Mouse (Mus musculus) liver, embryonic 14.5 days (tissue): Measurements from ENCODE around the gene Plek. TPM values are rescaled to one million over a fixed set of nuclear protein-coding genes. Genes with fewer than 3 reads are reported as not detected.
A peak's percentile ranks its signal among the peaks of the same experiment; 100 is the strongest.

Experiments used
- ATAC-seq: fragments of 200-750 bp; cut with Nextera tagmentation; 2 replicates; pipeline ENCODE4 v1.8.0; 2017; ENCODE audit warnings: moderate number of reproducible peaks, mild to moderate bottlenecking, moderate library complexity; ENCODE audit not compliant: insufficient read depth
- DNase-seq, 3 experiments: peaks; one replicate each; pipeline ENCODE4 v3.0.0-alpha.2; 2012 to 2013; ENCODE audit warnings: low read depth in 3 of 3, low spot score in 3 of 3
- H3K27ac ChIP-seq: fragments of 300-500 bp; sonication (generic); 2 replicates; pipeline ENCODE4 v1.5.1; 2014; ENCODE audit warnings: moderate library complexity, mild to moderate bottlenecking, control low read depth, inconsistent platforms
- H3K27me3 ChIP-seq: fragments of 300-500 bp; sonication (generic); 2 replicates; pipeline ENCODE4 v1.6.1; 2014; ENCODE audit warnings: mild to moderate bottlenecking, low read length, moderate library complexity; ENCODE audit not compliant: control insufficient read depth, insufficient read depth
- H3K36me3 ChIP-seq: fragments of 300-500 bp; sonication (generic); replicated peaks from 2 replicates; pipeline ENCODE4 v1.6.1; 2014; ENCODE audit warnings: low read depth; ENCODE audit not compliant: control insufficient read depth, insufficient read depth
- H3K4me1 ChIP-seq, 2 experiments: fragments of 200-500 bp in 1 of 2; fragments of 300-500 bp in 1 of 2; sonication (generic) in 1 of 2; replicated peaks; 2 replicates each; pipeline ENCODE4 v1.6.1; 2012 to 2014; ENCODE audit warnings: antibody characterized with exemption in 1 of 2, inconsistent platforms in 1 of 2, low read length in 1 of 2; ENCODE audit not compliant: control insufficient read depth in 2 of 2, insufficient read depth in 2 of 2
- H3K4me2 ChIP-seq: fragments of 300-500 bp; sonication (generic); 2 replicates; pipeline ENCODE4 v1.6.1; 2014; ENCODE audit warnings: low read depth, mild to moderate bottlenecking, control low read depth, moderate library complexity
- H3K4me3 ChIP-seq, 2 experiments: fragments of 200-500 bp in 1 of 2; fragments of 300-500 bp in 1 of 2; sonication (generic) in 1 of 2; 2 replicates each; pipeline ENCODE4 v1.5.1; 2012 to 2014; ENCODE audit warnings: low read depth in 2 of 2, low read length in 2 of 2, mild to moderate bottlenecking in 2 of 2, control low read depth in 1 of 2, inconsistent platforms in 1 of 2, moderate library complexity in 1 of 2; ENCODE audit not compliant: insufficient read depth in 1 of 2
- H3K9ac ChIP-seq: fragments of 300-500 bp; sonication (generic); replicated peaks from 2 replicates; pipeline ENCODE4 v1.6.1; 2014; ENCODE audit warnings: mild to moderate bottlenecking, control low read depth, moderate library complexity
- H3K9me3 ChIP-seq: fragments of 300-500 bp; sonication (generic); 2 replicates; pipeline ENCODE4 v1.6.1; 2016; ENCODE audit warnings: low read length, mixed read lengths; ENCODE audit not compliant: control insufficient read depth
- CTCF ChIP-seq: IDR thresholded peaks from 2 replicates; pipeline ENCODE4 v1.5.1; 2016; ENCODE audit warnings: antibody characterized with exemption, low read depth, control low read depth
- EP300 ChIP-seq: IDR thresholded peaks from 2 replicates; pipeline ENCODE4 v1.6.1; 2016; ENCODE audit warnings: antibody characterized with exemption, low read depth
- WGBS: fragments of 180-500 bp; shearing (Covaris S2); extraction: QIAGEN DNeasy Blood & Tissue Kit; methylation state at CpG from one replicate; pipeline ENCODE4 v1.1.7; 2014; ENCODE audit not compliant: insufficient replicate concordance; 5-methylcytosine and 5-hydroxymethylcytosine counted together
- polyA plus RNA-seq, 2 experiments: library from polyadenylated mRNA; depleted of rRNA in 1 of 2; stranded (reverse) in 1 of 2; unstranded in 1 of 2; fragments of >200 nt; fragmentation: Nextera tagmentation in 1 of 2; extraction: Ambion mirVana in 1 of 2; gene quantifications; 2 replicates each; pipeline versions ENCODE4 v1.2.1 to v1.2.3; 2012 to 2014

Plek gene
- polyA plus RNA-seq, 2 experiments, result 10.9 to 18.2 TPM

- no peak overlapping the region for H3K4me2 ChIP-seq
- no peaks in the 10 kb centered on the region for H3K9me3 ChIP-seq
- H3K36me3 ChIP-seq, result no peaks in the 10 kb centered on the region
- ATAC-seq (no peak), DNase-seq (no peak)
- H3K4me1 ChIP-seq, result peaks cover 13 to 18% of the 10 kb centered on the region in 2 experiments
- no peak overlapping the region for H3K4me3 ChIP-seq
- WGBS, result 42% methylated on average over 5 of the region's 5 CpGs
- TF ChIP-seq EP300 (no peak), CTCF (no peak)
- H3K27me3 ChIP-seq, result no peaks in the 10 kb centered on the region
- no peak overlapping the region for H3K27ac ChIP-seq
- no peak overlapping the region for H3K9ac ChIP-seq
Measured at GRCm38 (mm10) chr11:16978161-16978707, 73.9 kb downstream of the Plek start.

DNA sequence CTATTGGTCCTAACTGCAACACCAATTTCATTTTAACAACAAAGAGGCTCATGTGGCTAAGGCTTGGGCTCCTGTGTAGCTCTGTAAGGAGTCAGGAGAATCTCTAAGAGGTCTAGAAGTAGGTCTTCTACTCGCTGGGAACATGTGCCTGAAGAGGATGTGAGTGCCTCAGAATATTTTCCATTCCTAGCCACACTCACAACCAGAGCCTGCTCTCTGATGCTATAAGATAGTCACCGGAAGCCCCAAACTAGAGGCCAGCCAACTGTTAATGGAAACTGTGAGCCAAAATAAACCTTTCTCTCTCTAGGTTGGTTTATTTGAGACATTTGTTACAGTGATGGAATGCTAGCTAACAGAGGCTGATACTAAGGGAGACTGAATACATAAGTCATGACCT lies 74.6 kb downstream of the Plek start:
- no peaks in the 10 kb centered on the region for H3K9me3 ChIP-seq
- H3K36me3 ChIP-seq, result no peaks in the 10 kb centered on the region
- ATAC-seq, result no peak
- no peaks in the 10 kb centered on the region for H3K27me3 ChIP-seq
- DNase-seq, result no peak
- H3K4me3 ChIP-seq, result no peak overlapping the region
- no peak overlapping the region for H3K4me2 ChIP-seq
- WGBS, result 22% methylated on average over 2 of the region's 2 CpGs
- H3K9ac ChIP-seq, result no peak overlapping the region
- H3K27ac ChIP-seq, result no peak overlapping the region
- no peak for TF ChIP-seq EP300
- TF ChIP-seq CTCF, result no peak
- H3K4me1 ChIP-seq, result peaks cover 13 to 18% of the 10 kb centered on the region in 2 experiments

GRCm38 (mm10) chr11:16976937-16977336 lies 75.2 kb downstream of the Plek start:
- peak; percentile 78 for ATAC-seq
- H3K4me1 ChIP-seq, result peaks cover 13 to 19% of the 10 kb centered on the region in 2 experiments
- no peaks in the 10 kb centered on the region for H3K27me3 ChIP-seq
- no peaks in the 10 kb centered on the region for H3K36me3 ChIP-seq
- no peak overlapping the region for H3K4me2 ChIP-seq
- no peak overlapping the region for H3K4me3 ChIP-seq
- H3K9ac ChIP-seq, result no peak overlapping the region
- WGBS, result 9% methylated on average over 4 of the region's 4 CpGs
- H3K9me3 ChIP-seq, result no peaks in the 10 kb centered on the region
- DNase-seq, result peak in 1 of 3 experiments; percentile 22
- 0 out of 2 replicates have a peak, but pooled peaks have one; percentile 25 for TF ChIP-seq EP300
- TF ChIP-seq CTCF, result no peak
- H3K27ac ChIP-seq, result no peak overlapping the region

DNA sequence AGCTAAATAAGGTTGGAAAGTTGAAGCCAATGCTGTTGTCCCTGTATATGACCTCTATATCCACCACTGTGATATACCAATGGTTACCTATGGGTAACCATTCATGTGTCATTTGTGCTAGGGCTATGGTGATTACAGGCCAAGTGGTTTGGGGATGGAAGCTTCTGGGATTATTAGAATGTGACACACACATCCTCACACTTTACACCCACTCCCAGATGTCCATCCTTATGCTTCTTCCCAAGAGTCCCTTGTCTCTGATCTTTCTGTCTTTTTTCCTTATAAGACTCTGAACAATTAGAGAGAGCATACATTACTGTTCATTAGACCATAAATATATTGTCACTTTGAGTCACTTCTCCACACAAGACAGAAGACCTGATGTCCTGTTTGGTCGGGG lies 79.1 kb downstream of the Plek start:
- Histone ChIP-seq H3K27me3 (no peaks in the 10 kb centered on the region), H3K9me3 (no peaks in the 10 kb centered on the region), H3K4me2 (no peak overlapping the region), H3K9ac (no peak overlapping the region), H3K36me3 (no peaks in the 10 kb centered on the region), H3K4me1 (peaks cover 13 to 18% of the 10 kb centered on the region in 2 experiments), H3K4me3 (no peak overlapping the region), H3K27ac (no peak overlapping the region)
- ATAC-seq, result no peak
- no peak for DNase-seq
- TF ChIP-seq CTCF, result no peak
- TF ChIP-seq EP300, result no peak
- 59% methylated on average over 1 of the region's 1 CpGs for WGBS

DNA sequence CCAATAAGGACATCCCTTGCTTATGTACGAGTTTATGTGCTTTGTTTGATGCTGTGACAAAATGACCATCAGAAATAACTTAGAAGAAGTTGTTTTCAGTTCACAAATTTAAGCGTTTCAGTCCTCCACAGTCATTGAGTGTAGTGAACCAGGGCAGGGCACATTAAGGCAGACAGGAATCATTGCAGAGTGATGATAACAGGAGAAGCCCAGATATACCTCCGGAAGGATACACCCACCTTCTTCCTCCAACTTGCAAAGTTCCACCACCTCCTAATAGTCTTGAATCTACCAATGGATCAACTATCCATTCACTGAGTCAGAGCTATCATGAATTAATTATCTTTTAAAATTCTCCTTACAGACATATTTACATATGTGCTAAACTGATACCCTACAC lies 80.2 kb downstream of the Plek start:
- H3K4me2 ChIP-seq, result no peak overlapping the region
- H3K9ac ChIP-seq, result no peak overlapping the region
- H3K4me3 ChIP-seq, result no peak overlapping the region
- no peak for ATAC-seq
- H3K36me3 ChIP-seq, result no peaks in the 10 kb centered on the region
- H3K9me3 ChIP-seq, result no peaks in the 10 kb centered on the region
- TF ChIP-seq CTCF (no peak), EP300 (no peak)
- DNase-seq, result no peak
- 20% methylated on average over 3 of the region's 3 CpGs for WGBS
- no peak overlapping the region for H3K27ac ChIP-seq
- H3K27me3 ChIP-seq, result no peaks in the 10 kb centered on the region
- H3K4me1 ChIP-seq, result peaks cover 4 to 9% of the 10 kb centered on the region in 2 experiments; a peak in 3 of 4 replicates
